Mouse (Mus musculus) CD4-positive, CD25-positive, alpha-beta regulatory T cell, adult 9 weeks (primary cell): Measurements from ENCODE around the gene Gm17334. TPM values are rescaled to one million over a fixed set of nuclear protein-coding genes. Genes with fewer than 3 reads are reported as not detected.

ENCODE experiments used
- polyA plus RNA-seq: library from polyadenylated mRNA; unstranded; fragments of 100-300 nt; shearing (Covaris generic); gene quantifications from one replicate; pipeline ENCODE4 v1.2.1, GENCODE M21; 2017

The Gm17334 gene
- polyA plus RNA-seq: 3.4 TPM

GRCm38 (mm10) chr11:53773087-53773486 lies at the start of gene Gm17334:
Gene Gm17334 (minus strand): TSS chr11:53773187.

DNA sequence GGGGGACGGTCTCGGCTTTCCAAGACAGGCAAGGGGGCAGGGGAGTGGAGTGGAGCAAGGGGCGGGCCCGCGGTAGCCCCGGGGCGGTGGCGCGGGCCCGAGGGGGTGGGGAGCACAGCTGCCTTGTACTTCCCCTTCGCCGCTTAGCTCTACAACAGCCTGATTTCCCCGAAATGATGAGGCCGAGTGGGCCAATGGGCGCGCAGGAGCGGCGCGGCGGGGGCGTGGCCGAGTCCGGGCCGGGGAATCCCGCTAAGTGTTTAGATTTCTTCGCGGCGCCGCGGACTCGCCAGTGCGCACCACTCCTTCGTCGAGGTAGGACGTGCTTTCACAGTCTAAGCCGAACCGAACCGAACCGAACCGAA lies 3.2 kb downstream of the Gm17334 start, which contains the start of gene Irf1:
Gene Irf1, plus strand, starts transcription at position 255 of the 365 bp plus-strand sequence.

Other genes with a start within 250 kb of the Gm17334 start
- 10.8 TPM for gene Kif3a, start 205.8 kb downstream of the Gm17334 start, polyA plus RNA-seq
- 7.0 TPM for gene Il4, start 154.5 kb downstream of the Gm17334 start, polyA plus RNA-seq
- gene Il13, start 138.5 kb downstream of the Gm17334 start, polyA plus RNA-seq: not detected
- gene Rad50, start 65.9 kb downstream of the Gm17334 start, polyA plus RNA-seq: 57.4 TPM
- gene Il5, start 52.4 kb downstream of the Gm17334 start, polyA plus RNA-seq: not detected
- 436 TPM for gene Irf1, start 3.2 kb downstream of the Gm17334 start, polyA plus RNA-seq
- gene Gm12216, start 86.1 kb upstream of the Gm17334 start, polyA plus RNA-seq: 36.8 TPM
- gene Slc22a5, start 118.5 kb upstream of the Gm17334 start, polyA plus RNA-seq: 46.8 TPM
- gene Slc22a21, start 207.1 kb upstream of the Gm17334 start, polyA plus RNA-seq: 0.47 TPM